Mouse (Mus musculus) myocyte (in vitro differentiated cells): ENCODE measurements around the gene Unkl. TPM values are rescaled to one million over a fixed set of nuclear protein-coding genes. Genes with fewer than 3 reads are reported as not detected.

ENCODE experiments used
- H3K27me3 ChIP-seq: one replicate; pipeline ENCODE4 v1.6.1; 2011; ENCODE audit not compliant: control insufficient read depth, insufficient read depth, insufficient read length
- H3K36me3 ChIP-seq: one replicate; pipeline ENCODE4 v1.6.1; 2011; ENCODE audit not compliant: control insufficient read depth, insufficient read depth
- H3K4me2 ChIP-seq: one replicate; pipeline ENCODE4 v1.6.1; 2011; ENCODE audit warnings: low read depth, control low read depth
- H3K4me3 ChIP-seq: one replicate; pipeline ENCODE4 v1.5.1; 2011; ENCODE audit warnings: mild to moderate bottlenecking, control low read depth, moderate library complexity
- H3K79me2 ChIP-seq: one replicate; pipeline ENCODE4 v1.6.1; 2011; ENCODE audit not compliant: control insufficient read depth, insufficient read depth
- H3ac ChIP-seq: one replicate; pipeline ENCODE4 v1.6.1; 2011; ENCODE audit not compliant: control insufficient read depth, insufficient read length
- CEBPB ChIP-seq: IDR thresholded peaks from 2 replicates; pipeline ENCODE4 v1.6.1; 2011; ENCODE audit warnings: mild to moderate bottlenecking, moderate library complexity; ENCODE audit not compliant: poor library complexity, insufficient read depth, severe bottlenecking
- E2F4 ChIP-seq: IDR thresholded peaks from one replicate; pipeline ENCODE4 v1.6.1; 2011; ENCODE audit warnings: mild to moderate bottlenecking, control low read depth, moderate library complexity; ENCODE audit not compliant: insufficient read depth
- MAX ChIP-seq: IDR thresholded peaks from one replicate; pipeline ENCODE4 v1.6.1; 2011; ENCODE audit warnings: low read depth, mild to moderate bottlenecking, control low read depth
- MYOD1 ChIP-seq, 3 experiments: IDR thresholded peaks; one replicate each; pipeline ENCODE4 v1.6.1; 2011; ENCODE audit warnings: control low read depth in 2 of 3, low read depth in 2 of 3, mild to moderate bottlenecking in 2 of 3, moderate library complexity in 1 of 3; ENCODE audit not compliant: insufficient read length in 2 of 3, control insufficient read depth in 1 of 3
- MYOG ChIP-seq, 3 experiments: IDR thresholded peaks; one replicate each; pipeline ENCODE4 v1.6.1; 2011; ENCODE audit warnings: control low read depth in 2 of 3, low read depth in 2 of 3, mild to moderate bottlenecking in 2 of 3; ENCODE audit not compliant: insufficient read length in 2 of 3, control insufficient read depth in 1 of 3, insufficient read depth in 1 of 3
- POLR2A ChIP-seq: IDR thresholded peaks from one replicate; pipeline ENCODE4 v1.6.1; 2011; ENCODE audit warnings: low read depth, mild to moderate bottlenecking, control low read depth, moderate library complexity; ENCODE audit not compliant: insufficient read length
- POLR2AphosphoS2 ChIP-seq: IDR thresholded peaks from one replicate; pipeline ENCODE4 v1.6.1; 2011; ENCODE audit warnings: low read depth, control low read depth; ENCODE audit not compliant: insufficient read length
- REST ChIP-seq: IDR thresholded peaks from one replicate; pipeline ENCODE4 v1.6.1; 2011; ENCODE audit warnings: mild to moderate bottlenecking, control low read depth, moderate library complexity; ENCODE audit not compliant: insufficient read depth, insufficient read length
- SRF ChIP-seq: IDR thresholded peaks from one replicate; pipeline ENCODE4 v1.6.1; 2011; ENCODE audit warnings: low read depth; ENCODE audit not compliant: control insufficient read depth, insufficient read length
- TCF12 ChIP-seq: IDR thresholded peaks from one replicate; pipeline ENCODE4 v1.6.1; 2011; ENCODE audit warnings: mild to moderate bottlenecking, control low read depth; ENCODE audit not compliant: poor library complexity, insufficient read depth, severe bottlenecking
- TCF3 ChIP-seq: IDR thresholded peaks from one replicate; pipeline ENCODE4 v1.6.1; 2011; ENCODE audit warnings: low read depth, control low read depth; ENCODE audit not compliant: insufficient read length
- USF1 ChIP-seq: IDR thresholded peaks from one replicate; pipeline ENCODE4 v1.6.1; 2011; ENCODE audit warnings: low read depth, mild to moderate bottlenecking, control low read depth, moderate library complexity
- polyA plus RNA-seq: library from polyadenylated mRNA; unstranded; fragments of >200 nt; fragmentation: generic; extraction: Trizol; gene quantifications from one replicate; pipeline ENCODE4 v1.2.1, GENCODE M21; 2012; ENCODE audit warnings: missing spikeins

Unkl gene
- polyA plus RNA-seq, 1 experiment = 1.9 TPM

DNA sequence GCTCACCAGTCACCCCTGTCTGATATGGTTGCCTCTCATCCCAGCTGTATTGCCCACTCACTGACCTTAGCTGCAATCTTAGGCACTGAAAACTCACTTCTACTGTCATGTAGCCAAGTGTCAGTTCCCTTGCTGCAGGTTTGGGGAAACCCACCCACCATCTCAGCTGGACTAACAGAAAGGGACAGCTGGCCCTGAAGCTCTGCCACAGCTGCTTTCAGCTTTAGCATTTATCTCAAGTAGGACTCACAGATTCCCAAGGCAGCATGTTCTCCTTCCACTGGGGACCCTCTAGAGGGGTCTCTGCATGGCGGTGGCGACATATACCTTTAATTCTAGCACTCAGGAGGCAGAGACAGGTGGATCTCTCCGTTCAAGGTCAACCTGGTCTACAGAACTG is 23.4 kb upstream of the Unkl start:
- Histone ChIP-seq H3K36me3 (no peaks in the 10 kb centered on the region), H3K4me2 (no peak overlapping the region), H3K27me3 (no peaks in the 10 kb centered on the region), H3K4me3 (no peak overlapping the region), H3ac (no peak overlapping the region), H3K79me2 (no peaks in the 10 kb centered on the region)
- TF ChIP-seq MYOD1 (IDR thresholded peaks at IDR 0.05; ENCODE audit: control insufficient read depth in 1 of 3, insufficient read length in 2 of 3, low read depth in 2 of 3) (peak in 2 of 3 experiments; percentile 51 to 64), POLR2AphosphoS2 (no peak)

- Histone ChIP-seq H3K79me2 (no peaks in the 10 kb centered on the region), H3K36me3 (no peaks in the 10 kb centered on the region), H3ac (no peak overlapping the region), H3K27me3 (no peaks in the 10 kb centered on the region), H3K4me2 (no peak overlapping the region), H3K4me3 (no peak overlapping the region)
- TF ChIP-seq MYOD1 (IDR thresholded peaks at IDR 0.05; ENCODE audit: control insufficient read depth in 1 of 3, insufficient read length in 2 of 3, low read depth in 2 of 3) (peak in 1 of 3 experiments; percentile 5), TCF12 (no peak), SRF (no peak)
Observed at GRCm38 (mm10) chr17:25165970-25166671, 22.1 kb upstream of the Unkl start.

- H3K27me3 ChIP-seq = peaks cover 27% of the 10 kb centered on the region
- H3K4me3 ChIP-seq = no peak overlapping the region
- H3K36me3 ChIP-seq = no peaks in the 10 kb centered on the region
- no peaks in the 10 kb centered on the region for H3K79me2 ChIP-seq
- no peak overlapping the region for H3ac ChIP-seq
- TF ChIP-seq MAX (no peak), CEBPB (no peak)
- H3K4me2 ChIP-seq = no peak overlapping the region
Observed at GRCm38 (mm10) chr17:25169706-25170105, 18.5 kb upstream of the Unkl start.

- peaks cover 49% of the 10 kb centered on the region for H3K27me3 ChIP-seq
- TF ChIP-seq MYOG (IDR thresholded peaks at IDR 0.05; ENCODE audit: control insufficient read depth in 1 of 3, insufficient read depth in 1 of 3, insufficient read length in 2 of 3, low read depth in 2 of 3) = no peak
- TF ChIP-seq POLR2AphosphoS2 = no peak
- no peak for TF ChIP-seq CEBPB
- no peak for TF ChIP-seq USF1
- no peak for TF ChIP-seq POLR2A
- TF ChIP-seq TCF3 = no peak
- no peak for TF ChIP-seq TCF12
- no peak for TF ChIP-seq SRF
- TF ChIP-seq REST = no peak
- TF ChIP-seq E2F4 = no peak
- no peak for TF ChIP-seq MAX
- no peak for TF ChIP-seq MYOD1 (IDR thresholded peaks at IDR 0.05; ENCODE audit: control insufficient read depth in 1 of 3, insufficient read length in 2 of 3, low read depth in 2 of 3)
- H3K36me3 ChIP-seq = no peaks in the 10 kb centered on the region
Observed at GRCm38 (mm10) chr17:25172558-25172957, 15.6 kb upstream of the Unkl start.

GRCm38 (mm10) chr17:25175411-25175810 is 12.8 kb upstream of the Unkl start, which contains the start of gene Gm38655:
Gm38655 (minus strand) TSS chr17:25175471.
- peaks cover 51% of the 10 kb centered on the region for H3K27me3 ChIP-seq
- TF ChIP-seq MYOD1 (IDR thresholded peaks at IDR 0.05; ENCODE audit: control insufficient read depth in 1 of 3, insufficient read length in 2 of 3, low read depth in 2 of 3) = no peak
- no peak for TF ChIP-seq MAX
- TF ChIP-seq TCF3 = no peak
- no peak for TF ChIP-seq POLR2A
- no peak for TF ChIP-seq CEBPB
- TF ChIP-seq TCF12 = no peak
- no peak for TF ChIP-seq MYOG (IDR thresholded peaks at IDR 0.05; ENCODE audit: control insufficient read depth in 1 of 3, insufficient read depth in 1 of 3, insufficient read length in 2 of 3, low read depth in 2 of 3)
- no peak for TF ChIP-seq USF1
- no peak for TF ChIP-seq E2F4
- TF ChIP-seq REST = no peak
- no peak for TF ChIP-seq SRF
- no peak for TF ChIP-seq POLR2AphosphoS2
- H3K36me3 ChIP-seq = no peaks in the 10 kb centered on the region
- H3K79me2 ChIP-seq = no peaks in the 10 kb centered on the region
- H3K4me2 ChIP-seq = no peak within 1 kb of the TSS
- no peak within 1 kb of the TSS for H3ac ChIP-seq
- H3K4me3 ChIP-seq = no peak within 1 kb of the TSS

More at GRCm38 (mm10) chr17:25172558-25172957, 15.6 kb upstream of the Unkl start:
- no peak overlapping the region for H3K4me2 ChIP-seq
- no peak overlapping the region for H3ac ChIP-seq
- no peak overlapping the region for H3K4me3 ChIP-seq
- H3K79me2 ChIP-seq = no peaks in the 10 kb centered on the region
